Mouse (Mus musculus) liver, adult 2 months (tissue): ENCODE data around the gene Lrp4. TPM values are rescaled to one million over a fixed set of nuclear protein-coding genes. Genes with fewer than 3 reads are reported as not detected.

Experiments used
- DNase-seq: peaks from one replicate; pipeline ENCODE4 v3.0.0-alpha.2; 2011; ENCODE audit warnings: low read depth, low spot score; ENCODE audit errors: extremely low read depth
- H3K27ac ChIP-seq: fragments of 200-500 bp; replicated peaks from 2 replicates; pipeline ENCODE4 v1.5.1; 2012; ENCODE audit warnings: low read depth, mild to moderate bottlenecking, control low read depth, inconsistent platforms, low read length; ENCODE audit not compliant: insufficient read depth
- H3K27me3 ChIP-seq: fragments of 200-500 bp; 2 replicates; pipeline ENCODE4 v1.6.1; 2012; ENCODE audit warnings: mild to moderate bottlenecking, moderate library complexity, low read length, inconsistent platforms; ENCODE audit not compliant: control insufficient read depth, insufficient read depth
- H3K36me3 ChIP-seq: fragments of 200-500 bp; 2 replicates; pipeline ENCODE4 v1.6.1; 2012; ENCODE audit warnings: low read length, inconsistent platforms; ENCODE audit not compliant: control insufficient read depth, insufficient read depth
- H3K4me1 ChIP-seq: fragments of 200-500 bp; 2 replicates; pipeline ENCODE4 v1.6.1; 2011; ENCODE audit warnings: low read length; ENCODE audit not compliant: control insufficient read depth, insufficient read depth
- H3K4me3 ChIP-seq: fragments of 200-500 bp; 2 replicates; pipeline ENCODE4 v1.5.1; 2011; ENCODE audit warnings: low read depth, mild to moderate bottlenecking, control low read depth, low read length, moderate library complexity; ENCODE audit not compliant: insufficient read depth
- H3K79me2 ChIP-seq: fragments of 200-500 bp; 2 replicates; pipeline ENCODE4 v1.6.1; 2012; ENCODE audit warnings: inconsistent platforms, mild to moderate bottlenecking, low read length, moderate library complexity; ENCODE audit not compliant: control insufficient read depth, insufficient read depth
- H3K9ac ChIP-seq: fragments of 200-500 bp; 2 replicates; pipeline ENCODE4 v1.6.1; 2012; ENCODE audit warnings: low read depth, mild to moderate bottlenecking, control low read depth, inconsistent platforms, low read length
- CTCF ChIP-seq: fragments of 200-500 bp; IDR thresholded peaks from 2 replicates; pipeline ENCODE4 v1.5.1; 2011; ENCODE audit warnings: low read depth, low read length, control low read depth
- POLR2A ChIP-seq: fragments of 200-500 bp; IDR thresholded peaks from 2 replicates; pipeline ENCODE4 v1.6.1; 2011; ENCODE audit warnings: low read length, control low read depth; ENCODE audit not compliant: insufficient read depth; ENCODE audit errors: extremely low read depth
- WGBS: fragments of 180-500 bp; shearing (Covaris S2); methylation state at CpG from one replicate; pipeline ENCODE4 v1.1.7; 2018; 5-methylcytosine and 5-hydroxymethylcytosine counted together
- polyA plus RNA-seq: library from polyadenylated mRNA; depleted of rRNA; stranded (reverse); fragments of >200 nt; gene quantifications from 2 replicates; pipeline ENCODE4 v1.2.3, GENCODE M21; 2012
- total RNA-seq: library from RNA; depleted of rRNA; stranded (reverse); fragments of >200 nt; gene quantifications from 2 replicates; pipeline ENCODE4 v1.2.3, GENCODE M21; 2014

The Lrp4 gene
- total and polyA plus RNA-seq, 2 experiments: 5.1 to 13.8 TPM

DNA sequence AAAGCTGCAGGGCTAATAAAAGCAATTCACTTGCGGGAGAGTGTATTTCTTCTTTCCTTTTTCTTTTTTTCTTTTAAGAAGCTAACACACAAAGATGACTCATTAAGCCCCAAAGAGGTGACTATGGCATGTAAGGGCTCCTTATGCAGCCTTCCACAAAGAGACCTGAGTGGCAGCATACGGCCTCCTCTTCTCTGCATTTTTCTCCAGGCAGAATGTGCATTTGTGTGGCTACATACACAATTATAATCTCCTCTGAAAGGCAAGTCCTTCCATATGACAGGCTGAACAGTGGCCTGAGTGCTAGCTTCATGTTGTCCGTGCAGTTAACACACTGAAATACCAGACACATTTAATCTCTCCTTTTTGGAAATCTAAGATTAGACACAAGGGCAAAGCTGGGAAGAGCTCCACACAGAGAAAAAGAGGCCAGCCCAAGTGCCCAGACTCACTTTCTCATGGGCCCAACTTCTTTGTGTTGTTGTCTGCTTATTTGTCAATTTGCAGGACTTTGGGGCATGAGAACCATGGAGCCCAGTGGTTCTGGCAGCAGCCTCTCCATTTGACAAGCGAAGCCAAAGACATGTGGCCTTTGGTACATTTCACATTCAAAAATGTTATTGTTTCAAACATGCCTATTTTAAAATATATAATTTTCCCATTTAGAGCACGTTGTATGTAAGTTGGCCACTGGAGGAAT lies 20.0 kb upstream of the Lrp4 start:
- Histone ChIP-seq H3K9ac (no peak overlapping the region), H3K79me2 (no peaks in the 10 kb centered on the region), H3K36me3 (no peaks in the 10 kb centered on the region), H3K27me3 (no peaks in the 10 kb centered on the region), H3K4me3 (no peak overlapping the region), H3K4me1 (no peaks in the 10 kb centered on the region), H3K27ac (no peak overlapping the region)
- 94% methylated on average over 5 of the region's 5 CpGs for WGBS
- TF ChIP-seq POLR2A: no peak
- TF ChIP-seq CTCF: no peak
- no peak for DNase-seq

DNA sequence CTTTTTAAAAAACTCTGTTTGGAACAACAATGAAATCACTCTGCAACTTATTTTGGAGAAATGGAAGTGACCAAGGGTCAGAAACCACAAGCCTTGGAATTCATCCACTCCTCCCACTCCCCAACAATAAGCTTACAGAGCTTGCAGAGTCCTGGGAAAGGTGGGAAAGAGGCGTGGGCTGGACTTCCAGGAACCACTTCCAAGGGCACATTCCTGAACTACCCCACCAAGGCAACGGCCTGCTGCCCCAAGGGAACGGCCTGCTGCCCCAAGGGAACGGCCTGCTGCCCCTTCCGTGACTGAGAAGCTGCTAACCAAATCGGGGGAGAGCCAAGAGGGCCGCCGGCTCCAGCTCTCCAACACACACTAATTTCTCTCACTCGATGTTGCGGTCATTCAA lies 18.0 kb upstream of the Lrp4 start:
- no peak for DNase-seq
- Histone ChIP-seq H3K9ac (no peak overlapping the region), H3K4me3 (no peak overlapping the region), H3K27me3 (no peaks in the 10 kb centered on the region), H3K79me2 (no peaks in the 10 kb centered on the region), H3K27ac (no peak overlapping the region), H3K4me1 (no peaks in the 10 kb centered on the region), H3K36me3 (no peaks in the 10 kb centered on the region)
- WGBS: 91% methylated on average over 10 of the region's 10 CpGs
- TF ChIP-seq CTCF (no peak), POLR2A (no peak)

DNA sequence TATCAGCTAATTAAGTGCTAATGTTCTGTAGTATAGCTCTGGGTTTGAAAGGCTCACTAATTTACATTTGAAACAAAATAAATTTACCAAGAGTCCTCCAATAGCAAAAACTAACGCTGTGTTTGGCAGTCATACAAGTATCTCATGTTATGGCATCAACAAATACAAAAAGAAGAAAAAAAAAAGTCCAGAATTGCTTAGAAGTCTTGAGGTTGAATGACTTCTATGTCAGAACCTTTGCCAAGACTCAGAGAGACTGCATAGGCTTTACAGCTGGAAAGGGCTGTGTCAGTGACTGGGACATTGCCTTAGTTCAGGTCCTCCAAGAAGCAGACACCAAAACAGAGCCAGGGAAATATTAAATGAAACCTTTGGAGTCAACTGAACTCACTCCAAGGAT lies 17.4 kb upstream of the Lrp4 start:
- H3K4me1 ChIP-seq: no peaks in the 10 kb centered on the region
- no peaks in the 10 kb centered on the region for H3K36me3 ChIP-seq
- H3K27ac ChIP-seq: no peak overlapping the region
- no peak for DNase-seq
- no peaks in the 10 kb centered on the region for H3K79me2 ChIP-seq
- TF ChIP-seq CTCF: no peak
- no peak for TF ChIP-seq POLR2A
- no peaks in the 10 kb centered on the region for H3K27me3 ChIP-seq
- no peak overlapping the region for H3K9ac ChIP-seq
- H3K4me3 ChIP-seq: no peak overlapping the region
- 64% methylated on average over 1 of the region's 1 CpGs for WGBS

DNA sequence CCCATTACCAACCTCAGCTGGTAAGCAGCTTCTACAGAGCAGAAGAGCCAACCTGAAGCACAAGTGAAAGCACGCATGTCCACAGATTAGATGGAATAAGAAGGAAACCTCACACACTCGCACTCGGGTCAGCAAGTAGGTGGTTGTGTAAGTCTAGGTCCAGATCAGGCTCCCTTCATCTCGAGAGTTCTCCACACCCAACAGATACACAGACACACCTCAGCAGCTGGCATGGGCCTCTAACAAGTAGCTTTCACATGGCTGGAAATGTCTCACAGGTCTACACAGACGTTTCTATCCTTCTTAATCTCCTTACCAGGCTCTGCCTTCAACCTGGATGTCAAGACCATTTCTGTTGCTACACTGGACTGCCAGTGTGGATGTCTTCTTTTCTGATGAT lies 16.6 kb upstream of the Lrp4 start:
- Histone ChIP-seq H3K79me2 (no peaks in the 10 kb centered on the region), H3K9ac (no peak overlapping the region), H3K4me3 (no peak overlapping the region), H3K36me3 (no peaks in the 10 kb centered on the region), H3K4me1 (no peaks in the 10 kb centered on the region), H3K27me3 (no peaks in the 10 kb centered on the region), H3K27ac (no peak overlapping the region)
- TF ChIP-seq CTCF (no peak), POLR2A (no peak)
- WGBS: 92% methylated on average over 5 of the region's 5 CpGs
- no peak for DNase-seq

DNA sequence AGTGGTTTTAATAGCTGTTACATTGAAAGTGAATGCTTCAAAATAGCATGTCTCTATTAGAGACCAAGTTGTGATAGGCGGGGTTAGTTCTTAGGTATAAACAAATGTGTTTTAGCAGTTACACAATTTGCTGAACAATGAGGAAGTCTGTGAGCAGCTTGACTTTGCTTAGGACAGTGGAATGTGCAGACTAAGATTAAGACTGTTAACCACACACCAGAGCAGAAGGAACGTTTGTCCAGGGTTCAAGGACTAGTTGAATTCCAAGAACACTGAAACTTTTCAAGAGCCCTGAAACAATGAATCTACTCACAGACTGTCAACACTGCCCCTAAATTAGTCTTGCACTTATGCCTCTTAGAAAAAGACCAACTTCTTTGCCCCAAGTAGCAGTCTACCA lies 15.6 kb upstream of the Lrp4 start:
- Histone ChIP-seq H3K4me3 (no peak overlapping the region), H3K9ac (no peak overlapping the region), H3K79me2 (no peaks in the 10 kb centered on the region), H3K4me1 (no peaks in the 10 kb centered on the region), H3K27me3 (no peaks in the 10 kb centered on the region), H3K36me3 (no peaks in the 10 kb centered on the region), H3K27ac (no peak overlapping the region)
- no peak for TF ChIP-seq CTCF
- no peak for TF ChIP-seq POLR2A
- no peak for DNase-seq
- WGBS: 76% methylated on average over 2 of the region's 2 CpGs

DNA sequence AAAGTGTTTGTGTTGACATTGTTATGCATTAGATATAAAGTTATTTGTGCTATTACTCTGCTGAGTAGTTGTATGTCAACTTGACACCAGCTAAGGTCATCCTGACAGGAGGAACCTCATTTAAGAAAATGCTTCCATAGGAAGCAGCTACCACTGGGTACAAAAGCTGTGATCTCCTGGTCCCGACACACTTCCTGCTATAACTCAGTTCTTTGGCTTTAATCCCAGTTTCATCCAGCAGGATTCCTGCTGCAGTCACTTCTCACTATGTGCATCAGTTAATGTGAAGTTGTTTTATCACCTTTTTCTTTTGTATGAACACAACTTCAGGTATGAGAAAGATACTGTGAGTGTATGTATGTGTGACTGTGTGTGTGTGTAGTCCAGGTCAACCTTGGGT lies 15.1 kb upstream of the Lrp4 start:
- Histone ChIP-seq H3K4me3 (no peak overlapping the region), H3K36me3 (no peaks in the 10 kb centered on the region)

More for the DNA sequence above, 15.1 kb upstream of the Lrp4 start:
- Histone ChIP-seq H3K27ac (no peak overlapping the region), H3K4me1 (no peaks in the 10 kb centered on the region), H3K79me2 (no peaks in the 10 kb centered on the region), H3K27me3 (no peaks in the 10 kb centered on the region), H3K9ac (no peak overlapping the region)
- 78% methylated on average over 1 of the region's 1 CpGs for WGBS
- TF ChIP-seq POLR2A (no peak), CTCF (no peak)
- DNase-seq: no peak
